Mouse (Mus musculus) adrenal gland, adult (tissue): ENCODE measurements around the gene Lrrc75a.
"Not testable (repeated sequence)": the region's sequence is repeated elsewhere in the genome, so short reads cannot be mapped to it uniquely, and the experiment has no call there.

Experiments
- DNase-seq, 2 experiments: peaks; one replicate each; pipeline ENCODE4 v3.0.0; 2022 to 2023; ENCODE audit warnings: low spot score in 1 of 2; ENCODE audit not compliant: inconsistent age in 2 of 2

Gene Lrrc75a

GRCm38 (mm10) chr11:62647661-62648590 lies at the start of gene Lrrc75a:
Gene Lrrc75a (minus strand): TSS chr11:62648523.
- DNase-seq, result peak; percentile 70 to 85

- DNase-seq, result no peak
Observed at GRCm38 (mm10) chr11:62695126-62695525, 46.8 kb upstream of the Lrrc75a start.

- peak; percentile 34 to 87 for DNase-seq
Observed at GRCm38 (mm10) chr11:62693299-62694184, 45.2 kb upstream of the Lrrc75a start.

GRCm38 (mm10) chr11:62691592-62691991 lies 43.3 kb upstream of the Lrrc75a start:
- DNase-seq, result no peak

GRCm38 (mm10) chr11:62679954-62680353 lies 31.6 kb upstream of the Lrrc75a start:
- DNase-seq, result no peak

DNA sequence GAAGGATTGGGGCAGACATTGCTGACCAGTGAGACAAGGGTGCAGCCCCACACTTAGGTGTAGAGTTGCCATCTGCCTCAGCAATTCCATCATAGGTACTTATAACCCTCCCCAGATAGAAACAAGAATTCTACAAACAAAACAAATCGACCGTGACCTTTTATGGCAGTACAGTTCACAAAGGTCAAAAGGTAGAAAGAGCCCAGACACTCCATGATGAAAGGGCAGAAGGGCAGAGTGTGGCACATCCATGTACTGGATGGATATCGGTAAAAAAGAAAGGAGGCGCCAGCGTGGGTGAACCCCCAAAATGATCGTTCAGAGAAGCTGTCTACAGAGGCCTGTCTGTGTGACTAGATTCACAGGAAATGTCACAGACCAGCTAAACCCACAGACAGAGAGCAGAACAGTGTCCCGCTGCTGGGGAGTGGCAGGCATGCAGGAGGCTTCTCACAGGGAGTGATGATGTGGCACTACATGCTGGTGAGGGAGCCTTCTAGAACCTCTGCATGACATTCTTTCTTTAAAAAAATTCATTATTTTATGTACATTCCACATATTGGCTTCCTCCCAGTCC lies 30.5 kb upstream of the Lrrc75a start:
- DNase-seq, result no peak

DNA sequence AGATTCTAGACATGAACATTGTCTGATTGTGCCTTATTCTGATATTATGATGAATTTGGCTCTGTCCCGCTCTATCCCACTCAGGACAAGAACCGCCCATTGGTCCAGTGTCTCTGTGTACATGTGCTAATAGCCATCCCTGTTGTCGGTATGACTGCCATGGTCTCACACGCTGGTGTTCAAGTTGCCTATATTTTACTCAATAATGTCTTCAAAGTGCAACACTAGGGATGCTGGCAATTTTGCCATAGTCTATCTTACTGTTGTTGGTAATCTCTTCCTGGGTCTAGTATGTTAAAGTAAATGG lies 27.9 kb upstream of the Lrrc75a start:
- DNase-seq, result no peak

GRCm38 (mm10) chr11:62675480-62676289 lies 27.4 kb upstream of the Lrrc75a start:
- peak; percentile 72 to 91 for DNase-seq

- no peak for DNase-seq
Observed at GRCm38 (mm10) chr11:62670006-62670405, 21.7 kb upstream of the Lrrc75a start.

DNA sequence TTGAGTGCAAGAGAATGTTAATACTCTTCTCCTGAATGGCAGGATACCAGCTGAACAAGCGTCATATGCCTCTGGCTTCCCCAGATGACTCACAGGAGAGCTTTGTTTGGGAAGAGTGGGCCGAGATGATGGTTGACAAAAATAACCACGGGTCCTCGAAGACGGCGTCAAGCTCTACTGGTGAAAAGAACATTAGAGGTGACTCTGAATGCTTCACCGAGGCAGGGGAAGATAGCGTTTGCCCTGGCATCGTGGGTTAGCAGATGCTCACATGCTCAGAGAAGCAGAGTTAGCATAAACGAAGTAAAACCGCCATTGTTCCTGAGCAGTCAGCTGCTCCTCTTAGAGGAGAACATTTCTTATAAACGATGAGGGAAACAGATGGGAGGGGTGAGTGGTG lies 21.1 kb upstream of the Lrrc75a start:
- DNase-seq, result no peak

DNA sequence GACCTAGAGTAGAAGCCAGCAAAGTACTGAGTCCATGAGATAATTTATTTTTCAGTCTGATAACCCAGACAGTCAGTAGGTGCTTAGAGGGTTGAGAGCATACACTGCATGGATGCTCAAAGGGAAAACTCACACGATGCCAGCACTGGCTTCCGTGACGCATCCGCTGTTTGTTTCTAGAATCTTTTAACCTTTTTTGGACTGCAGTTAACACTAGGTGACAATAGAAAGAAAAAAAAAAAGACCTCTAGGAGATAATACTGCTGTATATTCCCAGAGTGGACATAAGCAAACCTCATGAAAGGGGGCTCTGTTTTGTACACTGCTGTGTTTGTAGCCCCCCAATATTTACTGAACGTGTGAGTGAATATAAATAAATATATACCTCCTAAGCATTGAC lies 20.7 kb upstream of the Lrrc75a start:
- DNase-seq, result no peak

DNA sequence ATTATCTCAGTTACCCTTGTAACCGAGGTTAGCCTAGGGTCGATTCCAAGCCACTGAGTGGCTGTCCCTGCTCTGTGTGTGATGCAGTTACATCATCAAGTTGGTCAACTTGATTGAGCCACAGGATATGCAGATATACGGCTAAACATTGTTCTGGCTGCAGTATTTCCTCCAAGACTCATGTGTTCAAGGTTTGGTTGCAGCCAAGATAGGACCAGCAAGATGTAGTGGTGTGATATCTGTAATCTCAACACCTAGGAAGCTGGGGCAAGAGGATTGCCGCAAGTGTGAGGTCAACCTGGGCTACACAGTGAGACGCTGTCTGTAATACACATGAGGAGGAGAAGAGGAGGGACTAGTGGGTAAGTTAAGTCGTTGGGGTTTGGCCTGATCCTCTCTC lies 15.9 kb upstream of the Lrrc75a start:
- DNase-seq, result no peak

DNA sequence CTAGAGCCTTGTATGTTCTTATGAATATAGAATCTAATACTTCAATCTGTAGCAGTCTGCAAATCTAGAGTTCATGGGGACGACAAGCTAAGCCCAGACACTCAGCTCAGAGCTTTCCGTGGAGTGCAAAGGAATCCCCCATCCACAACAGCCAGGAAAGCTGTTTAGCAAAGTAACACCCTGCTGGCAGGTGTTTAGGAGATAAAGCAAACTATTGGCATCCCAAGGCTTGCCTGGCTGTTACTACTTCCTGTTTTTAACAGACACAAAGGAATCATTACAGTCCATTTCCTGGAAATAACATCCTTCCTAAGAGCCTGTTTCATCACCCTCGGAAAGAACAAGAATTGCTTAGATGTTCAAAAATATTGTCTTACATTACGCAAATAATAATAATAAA lies 12.6 kb upstream of the Lrrc75a start:
- no peak for DNase-seq

GRCm38 (mm10) chr11:62652080-62652479 lies 3.8 kb upstream of the Lrrc75a start:
- DNase-seq, result no peak

DNA sequence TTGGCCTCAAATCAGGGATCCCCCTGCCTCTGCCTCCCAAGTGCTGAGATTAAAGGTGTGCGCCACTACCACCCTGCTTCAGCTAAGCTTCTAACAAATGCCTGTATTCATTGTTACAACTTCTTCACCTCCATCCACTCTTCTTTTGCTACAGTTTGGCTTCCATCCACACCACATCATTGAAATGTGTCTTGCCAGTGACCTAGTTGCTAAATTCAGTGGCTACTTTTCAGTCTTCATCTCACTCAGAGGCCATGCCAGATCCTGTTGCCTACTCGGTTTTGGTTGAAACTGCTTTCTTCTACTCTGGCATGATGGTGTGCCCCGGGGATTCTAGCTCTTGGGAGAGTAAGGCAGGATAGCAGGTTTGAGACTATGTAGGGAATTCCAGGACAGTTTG lies 3.2 kb upstream of the Lrrc75a start:
- DNase-seq, result no peak

DNA sequence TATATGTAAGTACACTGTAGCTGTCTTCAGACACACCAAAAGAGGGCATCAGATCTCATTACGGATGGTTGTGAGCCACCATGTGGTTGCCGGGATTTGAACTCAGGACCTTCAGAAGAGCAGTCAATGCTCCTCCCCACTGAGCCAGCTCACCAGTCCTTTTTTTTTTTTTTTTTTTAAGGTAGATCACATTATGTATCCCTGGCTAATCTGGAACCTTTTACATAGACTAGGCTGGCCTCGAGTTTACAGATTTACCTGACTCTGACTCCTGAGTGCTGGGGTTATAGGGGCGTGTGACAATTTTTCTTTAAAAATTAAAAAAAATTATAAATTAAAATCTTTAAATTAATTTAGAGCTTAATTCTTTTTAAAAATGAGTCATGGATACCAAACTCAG lies 1.5 kb upstream of the Lrrc75a start:
- not testable (repeated sequence) for DNase-seq

DNA sequence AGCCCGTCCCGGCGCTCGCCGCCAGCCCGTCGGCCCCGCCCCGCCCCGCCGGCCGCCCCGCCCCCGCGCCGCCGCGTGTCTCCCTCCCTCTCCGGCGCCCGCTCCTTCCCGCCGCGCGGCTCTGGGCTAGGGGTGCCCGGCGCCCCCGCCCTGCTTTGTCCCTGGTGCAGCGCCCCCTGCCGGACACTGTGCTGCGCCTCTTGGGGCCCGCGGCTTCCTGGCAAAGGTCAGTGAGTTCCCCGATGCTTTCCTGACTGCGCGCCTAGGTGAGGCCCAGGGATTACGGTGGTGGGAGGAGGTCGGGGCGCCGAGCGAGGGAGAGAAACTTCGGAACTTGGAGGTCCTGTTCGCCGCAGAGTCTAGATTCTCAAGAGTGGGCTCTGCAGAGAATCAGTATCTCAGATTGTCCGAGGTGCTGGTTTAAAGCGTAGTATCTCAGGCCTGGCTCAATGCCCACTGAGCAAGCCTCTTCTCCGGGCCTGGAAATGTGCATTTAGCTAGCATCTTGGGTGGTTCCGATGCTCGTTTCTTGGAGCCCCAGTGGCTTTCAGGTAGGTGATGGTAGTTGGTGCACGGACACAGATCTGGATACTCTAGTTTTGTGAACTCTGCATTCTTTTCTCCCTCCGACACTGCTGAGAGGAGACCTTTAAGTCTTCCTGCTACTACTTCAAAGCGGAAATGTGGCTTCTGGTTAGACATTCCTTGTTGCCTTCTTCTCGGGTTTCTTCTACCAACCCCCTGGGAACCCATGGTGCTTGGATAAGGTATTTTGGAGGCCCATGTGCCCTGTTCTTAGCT lies 468 bp upstream of the Lrrc75a start, which contains the start of gene Mmgt2:
Gene Mmgt2 (plus strand): TSS at position 74 of the 801 bp plus-strand sequence.
- DNase-seq, result peak; percentile 96 to 99

- peak; percentile 28 to 78 for DNase-seq
Observed at GRCm38 (mm10) chr11:62646958-62647515, 1.3 kb downstream of the Lrrc75a start.

DNA sequence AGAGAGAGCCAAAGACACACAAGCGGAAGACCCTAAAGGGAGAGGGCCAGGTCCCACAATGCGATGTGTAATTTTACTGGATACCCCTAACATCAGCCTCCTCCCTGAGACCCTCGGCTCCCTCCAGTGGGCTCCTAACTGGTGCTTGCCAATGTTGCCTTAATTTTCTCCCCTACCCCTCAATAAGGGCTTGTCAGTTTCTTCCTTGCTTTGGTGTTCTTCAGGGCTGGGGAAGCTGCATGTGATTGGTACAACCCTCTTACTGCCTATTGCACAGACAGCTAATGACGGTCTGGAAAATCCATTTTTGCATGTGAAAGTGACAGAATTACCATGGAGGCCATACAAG lies 1.9 kb downstream of the Lrrc75a start:
- DNase-seq, result no peak
